Mouse (Mus musculus) midbrain, embryonic 10.5 days (tissue): ENCODE results near the gene Akr1d1. TPM values are rescaled to one million over a fixed set of nuclear protein-coding genes. Genes with fewer than 3 reads are reported as not detected.

Source experiments
- DNase-seq: peaks from one replicate; pipeline ENCODE4 v3.0.0-alpha.2; 2017; ENCODE audit warnings: low spot score
- H3K27ac ChIP-seq: fragments of 300-500 bp; sonication (generic); replicated peaks from 2 replicates; pipeline ENCODE4 v1.5.1; 2016; ENCODE audit warnings: mild to moderate bottlenecking
- H3K27me3 ChIP-seq: fragments of 300-500 bp; sonication (generic); 2 replicates; pipeline ENCODE4 v1.6.1; 2016; ENCODE audit warnings: low read depth, mild to moderate bottlenecking; ENCODE audit not compliant: poor library complexity, severe bottlenecking
- H3K36me3 ChIP-seq: fragments of 300-500 bp; sonication (generic); 2 replicates; pipeline ENCODE4 v1.6.1; 2016; ENCODE audit warnings: mild to moderate bottlenecking, moderate library complexity
- H3K4me1 ChIP-seq: fragments of 300-500 bp; sonication (generic); 2 replicates; pipeline ENCODE4 v1.6.1; 2016
- H3K4me3 ChIP-seq: fragments of 300-500 bp; sonication (generic); 2 replicates; pipeline ENCODE4 v1.5.1; 2016; ENCODE audit warnings: mild to moderate bottlenecking, moderate library complexity
- H3K9me3 ChIP-seq: fragments of 300-500 bp; sonication (generic); replicated peaks from 2 replicates; pipeline ENCODE4 v1.6.1; 2016; ENCODE audit warnings: mild to moderate bottlenecking
- WGBS: fragments of 180-500 bp; shearing (Covaris S2); methylation state at CpG from one replicate; pipeline ENCODE4 v1.1.7; 2016; 5-methylcytosine and 5-hydroxymethylcytosine counted together
- polyA plus RNA-seq: library from polyadenylated mRNA; unstranded; fragments of >200 nt; fragmentation: Nextera tagmentation; extraction: Ambion mirVana; gene quantifications from 2 replicates; pipeline ENCODE4 v1.2.1, GENCODE M21; 2016

Gene Akr1d1
- polyA plus RNA-seq, 1 experiment from 2014 or later: not detected

- Histone ChIP-seq H3K4me1 (no peaks in the 10 kb centered on the region), H3K36me3 (no peaks in the 10 kb centered on the region), H3K27ac (no peak overlapping the region), H3K4me3 (no peak overlapping the region), H3K27me3 (no peaks in the 10 kb centered on the region), H3K9me3 (no peaks in the 10 kb centered on the region)
- 75% methylated on average over 5 of the region's 5 CpGs for WGBS
- no peak for DNase-seq
Measured at GRCm38 (mm10) chr6:37580476-37580875, 50.5 kb downstream of the Akr1d1 start.

- 9% methylated on average over 4 of the region's 4 CpGs for WGBS
- H3K27me3 ChIP-seq: no peaks in the 10 kb centered on the region
- no peak overlapping the region for H3K4me3 ChIP-seq
- peak overlapping the region; percentile 92 for H3K27ac ChIP-seq
- H3K36me3 ChIP-seq: no peaks in the 10 kb centered on the region
- peaks cover 53% of the 10 kb centered on the region for H3K4me1 ChIP-seq
- no peaks in the 10 kb centered on the region for H3K9me3 ChIP-seq
- DNase-seq: peak; percentile 86
Measured at GRCm38 (mm10) chr6:37589340-37589962, 59.5 kb downstream of the Akr1d1 start.

GRCm38 (mm10) chr6:37590800-37591199 lies 60.8 kb downstream of the Akr1d1 start:
- H3K36me3 ChIP-seq: no peaks in the 10 kb centered on the region
- peaks cover 64% of the 10 kb centered on the region for H3K4me1 ChIP-seq
- no peak for DNase-seq
- 88% methylated on average over 6 of the region's 6 CpGs for WGBS
- H3K27ac ChIP-seq: peak overlapping the region; percentile 92
- no peaks in the 10 kb centered on the region for H3K27me3 ChIP-seq
- no peaks in the 10 kb centered on the region for H3K9me3 ChIP-seq
- no peak overlapping the region for H3K4me3 ChIP-seq

GRCm38 (mm10) chr6:37592101-37593032 lies 62.4 kb downstream of the Akr1d1 start:
- H3K36me3 ChIP-seq: no peaks in the 10 kb centered on the region
- H3K4me1 ChIP-seq: peaks cover 64% of the 10 kb centered on the region
- H3K27me3 ChIP-seq: no peaks in the 10 kb centered on the region
- peak; percentile 79 for DNase-seq
- no peaks in the 10 kb centered on the region for H3K9me3 ChIP-seq
- WGBS: 22% methylated on average over 19 of the region's 19 CpGs
- peak overlapping the region; percentile 92 for H3K27ac ChIP-seq
- peak overlapping the region; percentile 39 for H3K4me3 ChIP-seq

- peak overlapping the region; percentile 39 for H3K4me3 ChIP-seq
- 20% methylated on average over 6 of the region's 6 CpGs for WGBS
Measured at GRCm38 (mm10) chr6:37593033-37593374, 63.0 kb downstream of the Akr1d1 start.

GRCm38 (mm10) chr6:37593551-37594089 lies 63.6 kb downstream of the Akr1d1 start:
- Histone ChIP-seq H3K4me1 (peaks cover 64% of the 10 kb centered on the region), H3K9me3 (no peaks in the 10 kb centered on the region), H3K27me3 (no peaks in the 10 kb centered on the region), H3K27ac (peak overlapping the region; percentile 92), H3K4me3 (peak overlapping the region; percentile 39), H3K36me3 (no peaks in the 10 kb centered on the region)
- DNase-seq: peak; percentile 47
- WGBS: 8% methylated on average over 5 of the region's 5 CpGs

More at GRCm38 (mm10) chr6:37593033-37593374, 63.0 kb downstream of the Akr1d1 start:
- H3K36me3 ChIP-seq: no peaks in the 10 kb centered on the region
- H3K27ac ChIP-seq: peak overlapping the region; percentile 92
- H3K27me3 ChIP-seq: no peaks in the 10 kb centered on the region
- H3K9me3 ChIP-seq: no peaks in the 10 kb centered on the region
- peak; percentile 35 for DNase-seq
- H3K4me1 ChIP-seq: peaks cover 64% of the 10 kb centered on the region

- Histone ChIP-seq H3K27me3 (no peaks in the 10 kb centered on the region), H3K9me3 (no peaks in the 10 kb centered on the region), H3K36me3 (no peaks in the 10 kb centered on the region), H3K27ac (no peak overlapping the region), H3K4me3 (no peak overlapping the region), H3K4me1 (peaks cover 34% of the 10 kb centered on the region)
- WGBS: 71% methylated on average over 2 of the region's 2 CpGs
- no peak for DNase-seq
Measured at GRCm38 (mm10) chr6:37597088-37597487, 67.1 kb downstream of the Akr1d1 start.

GRCm38 (mm10) chr6:37598033-37598432 lies 68.1 kb downstream of the Akr1d1 start:
- H3K9me3 ChIP-seq: no peaks in the 10 kb centered on the region
- no peak for DNase-seq
- peaks cover 27% of the 10 kb centered on the region for H3K4me1 ChIP-seq
- H3K4me3 ChIP-seq: no peak overlapping the region
- H3K36me3 ChIP-seq: no peaks in the 10 kb centered on the region
- H3K27ac ChIP-seq: no peak overlapping the region
- H3K27me3 ChIP-seq: no peaks in the 10 kb centered on the region

- no peaks in the 10 kb centered on the region for H3K9me3 ChIP-seq
- no peaks in the 10 kb centered on the region for H3K36me3 ChIP-seq
- H3K27me3 ChIP-seq: no peaks in the 10 kb centered on the region
- H3K27ac ChIP-seq: no peak overlapping the region; the same call in 1 of the 2 replicates
- WGBS: 82% methylated on average over 7 of the region's 7 CpGs
- H3K4me3 ChIP-seq: no peak overlapping the region
- no peak for DNase-seq
- H3K4me1 ChIP-seq: 0 out of 2 replicates have a peak, but pooled peaks cover 7% of the 10 kb centered on the region
Measured at GRCm38 (mm10) chr6:37600976-37601498, 71.1 kb downstream of the Akr1d1 start.

GRCm38 (mm10) chr6:37602857-37603765 lies 73.1 kb downstream of the Akr1d1 start:
- DNase-seq: no peak
- 0 out of 2 replicates have a peak, but pooled peaks cover 7% of the 10 kb centered on the region for H3K4me1 ChIP-seq
- H3K27me3 ChIP-seq: no peaks in the 10 kb centered on the region
- no peak overlapping the region for H3K4me3 ChIP-seq
- no peaks in the 10 kb centered on the region for H3K36me3 ChIP-seq
- no peaks in the 10 kb centered on the region for H3K9me3 ChIP-seq
- H3K27ac ChIP-seq: 0 out of 2 replicates have a peak overlapping the region, but pooled peaks have one; percentile 3
- 68% methylated on average over 9 of the region's 9 CpGs for WGBS

GRCm38 (mm10) chr6:37604178-37604883 lies 74.4 kb downstream of the Akr1d1 start:
- 0 out of 2 replicates have a peak, but pooled peaks cover 3% of the 10 kb centered on the region for H3K9me3 ChIP-seq
- no peaks in the 10 kb centered on the region for H3K27me3 ChIP-seq
- WGBS: 81% methylated on average over 4 of the region's 4 CpGs
- no peak overlapping the region for H3K4me3 ChIP-seq
- no peak for DNase-seq
- no peaks in the 10 kb centered on the region for H3K36me3 ChIP-seq
- H3K27ac ChIP-seq: no peak overlapping the region
- 0 out of 2 replicates have a peak, but pooled peaks cover 7% of the 10 kb centered on the region for H3K4me1 ChIP-seq
